ENCODE assay signal across 9 mouse cellular contexts in genomic region chr11:33202972-33203371, GRCm38 (mm10). TPM values are rescaled to one million over a fixed set of nuclear protein-coding genes. Genes with fewer than 3 reads are reported as not detected.
A peak's percentile ranks its signal among the peaks of the same experiment; 100 is the strongest.
DNase-seq lines count a peak whose midpoint lies in the region; ATAC-seq lines count a peak whose summit lies in the region.
"Had no signal": no experiment of that assay in that cellular context is flagged by ENCODE, and none has a peak within 500 bp of the region (broad histone marks: within the 10 kb centered on the region; RNA-seq: fewer than 3 reads in every experiment).

No protein-coding gene starts in this region.

- peaks cover 49% of the 10 kb centered on the region for H3K4me1 ChIP-seq in kidney, embryonic 15.5 days
- H3K4me1 ChIP-seq in embryonic facial prominence, embryonic 14.5 days (ENCODE audit: control insufficient read depth, insufficient read depth, low read length): peaks cover 18% of the 10 kb centered on the region
- H3K4me1 ChIP-seq in intestine, embryonic 15.5 days (replicated peaks): peaks cover 32% of the 10 kb centered on the region
- peaks cover 28% of the 10 kb centered on the region for H3K4me1 ChIP-seq in neural tube, embryonic 12.5 days

- H3K27me3 ChIP-seq in kidney, embryonic 15.5 days: peaks cover 100% of the 10 kb centered on the region
- peaks cover 99% of the 10 kb centered on the region for H3K27me3 ChIP-seq in embryonic facial prominence, embryonic 14.5 days (replicated peaks; ENCODE audit: control insufficient read depth, insufficient read depth, low read length)
- peaks cover 92% of the 10 kb centered on the region for H3K27me3 ChIP-seq in intestine, embryonic 15.5 days (replicated peaks)
- H3K27me3 ChIP-seq in neural tube, embryonic 12.5 days (replicated peaks): peaks cover 90% of the 10 kb centered on the region

- WGBS in kidney, embryonic 15.5 days: under 1% methylated on average over 47 of the region's 47 CpGs
- WGBS in embryonic facial prominence, embryonic 14.5 days: under 1% methylated on average over 22 of the region's 47 CpGs
- under 1% methylated on average over 47 of the region's 47 CpGs for WGBS in intestine, embryonic 15.5 days
- WGBS in neural tube, embryonic 12.5 days: under 1% methylated on average over 47 of the region's 47 CpGs

- H3K9ac ChIP-seq in kidney, embryonic 15.5 days: no peak overlapping the region
- peak overlapping the region; percentile 34; the same call in 1 of the 2 replicates for H3K9ac ChIP-seq in embryonic facial prominence, embryonic 14.5 days (ENCODE audit: low read depth, low read length)
- no peak overlapping the region for H3K9ac ChIP-seq in intestine, embryonic 15.5 days
- H3K9ac ChIP-seq in neural tube, embryonic 12.5 days: peak overlapping the region; percentile 65

- ATAC-seq in kidney, embryonic 15.5 days (replicated peaks; ENCODE audit: low FRiP score): no peak
- ATAC-seq in embryonic facial prominence, embryonic 14.5 days (ENCODE audit: low read depth): peak; percentile 14; the same call in 1 of the 2 replicates
- ATAC-seq in intestine, embryonic 15.5 days: peak; percentile 18; the same call in 1 of the 2 replicates
- peak; percentile 12; the same call in 1 of the 2 replicates for ATAC-seq in neural tube, embryonic 12.5 days (ENCODE audit: low FRiP score, low read depth)

- no peak for DNase-seq in kidney, adult 18-20 months
- no peak for DNase-seq in embryonic facial prominence, embryonic 14.5 days (ENCODE audit: low spot score)
- DNase-seq in layer of hippocampus, postnatal 25 days (ENCODE audit: extremely low spot score in 1 of 2, low spot score in 1 of 2): no peak
- DNase-seq in ovary, postnatal 36 days (ENCODE audit: low spot score): no peak
- DNase-seq in frontal cortex, postnatal 10 days (ENCODE audit: low spot score in 2 of 2): no peak

- H3K36me3 ChIP-seq in kidney, embryonic 15.5 days: no peaks in the 10 kb centered on the region
- H3K36me3 ChIP-seq in embryonic facial prominence, embryonic 14.5 days (ENCODE audit: control insufficient read depth, insufficient read depth, low read length): no peaks in the 10 kb centered on the region
- no peaks in the 10 kb centered on the region for H3K36me3 ChIP-seq in intestine, embryonic 15.5 days
- no peaks in the 10 kb centered on the region for H3K36me3 ChIP-seq in neural tube, embryonic 12.5 days

- H3K27ac ChIP-seq in kidney, embryonic 15.5 days: no peak overlapping the region
- H3K27ac ChIP-seq in embryonic facial prominence, embryonic 14.5 days (replicated peaks; ENCODE audit: low read depth, low read length): no peak overlapping the region
- no peak overlapping the region for H3K27ac ChIP-seq in intestine, embryonic 15.5 days
- H3K27ac ChIP-seq in neural tube, embryonic 12.5 days: peak overlapping the region; percentile 68

- H3K4me2 ChIP-seq in kidney, embryonic 15.5 days: peak overlapping the region; percentile 61
- H3K4me2 ChIP-seq in embryonic facial prominence, embryonic 14.5 days (ENCODE audit: low read depth, low read length): peak overlapping the region; percentile 56
- H3K4me2 ChIP-seq in intestine, embryonic 15.5 days (replicated peaks): peak overlapping the region; percentile 55
- H3K4me2 ChIP-seq in neural tube, embryonic 12.5 days (replicated peaks): peak overlapping the region; percentile 66

- H3K4me3 ChIP-seq in kidney, embryonic 15.5 days (replicated peaks): peak overlapping the region; percentile 38
- peak overlapping the region; percentile 35 for H3K4me3 ChIP-seq in embryonic facial prominence, embryonic 14.5 days (ENCODE audit: low read depth, low read length)
- H3K4me3 ChIP-seq in intestine, embryonic 15.5 days (replicated peaks): peak overlapping the region; percentile 29
- H3K4me3 ChIP-seq in neural tube, embryonic 12.5 days: peak overlapping the region; percentile 47

- H3K9me3 ChIP-seq in kidney, embryonic 15.5 days (replicated peaks): 0 out of 2 replicates have a peak, but pooled peaks cover 3% of the 10 kb centered on the region
- no peaks in the 10 kb centered on the region for H3K9me3 ChIP-seq in embryonic facial prominence, embryonic 14.5 days (ENCODE audit: control insufficient read depth, low read length)
- no peaks in the 10 kb centered on the region for H3K9me3 ChIP-seq in intestine, embryonic 15.5 days
- no peaks in the 10 kb centered on the region for H3K9me3 ChIP-seq in neural tube, embryonic 12.5 days

RNA-seq across cellular contexts. Expression of gene Tlx3, which starts 0.4 kb away (rescaled TPM):
- polyA plus RNA-seq in kidney, embryonic 15.5 days (2015; fragmentation: Nextera tagmentation; extraction: Ambion mirVana): 0.30 TPM in 1 of 2 replicates, not detected in the other
- polyA plus RNA-seq in embryonic facial prominence, embryonic 14.5 days (2014; fragmentation: Nextera tagmentation; extraction: Ambion mirVana): 1.8 and 1.9 TPM in 2 replicates
- 0.21 and 0.26 TPM in 2 replicates for polyA plus RNA-seq in intestine, embryonic 15.5 days (2015; fragmentation: Nextera tagmentation; extraction: Ambion mirVana)
- 64.6 and 83.5 TPM in 2 replicates for polyA plus RNA-seq in neural tube, embryonic 12.5 days (2016; fragmentation: Nextera tagmentation; extraction: Ambion mirVana)
- not detected for total RNA-seq in layer of hippocampus, postnatal 25 days (2021)
- total RNA-seq: left cerebral cortex, postnatal 14 days had no signal

RNA-seq across cellular contexts. Expression of gene Npm1, which starts 40.0 kb away (rescaled TPM):
- 1,128 and 1,268 TPM in 2 replicates for polyA plus RNA-seq in kidney, embryonic 15.5 days (2015; fragmentation: Nextera tagmentation; extraction: Ambion mirVana)
- polyA plus RNA-seq in embryonic facial prominence, embryonic 14.5 days (2014; fragmentation: Nextera tagmentation; extraction: Ambion mirVana): 1,018 and 1,100 TPM in 2 replicates
- 950 and 1,035 TPM in 2 replicates for polyA plus RNA-seq in intestine, embryonic 15.5 days (2015; fragmentation: Nextera tagmentation; extraction: Ambion mirVana)
- polyA plus RNA-seq in neural tube, embryonic 12.5 days (2016; fragmentation: Nextera tagmentation; extraction: Ambion mirVana): 614 and 622 TPM in 2 replicates
- total RNA-seq in layer of hippocampus, postnatal 25 days (2021): 100 to 1,000 TPM; 167 to 170 TPM

RNA-seq across cellular contexts. Expression of gene Fgf18, which starts 55.8 kb away (rescaled TPM):
- 2.5 and 4.3 TPM in 2 replicates for polyA plus RNA-seq in kidney, embryonic 15.5 days (2015; fragmentation: Nextera tagmentation; extraction: Ambion mirVana)
- polyA plus RNA-seq in embryonic facial prominence, embryonic 14.5 days (2014; fragmentation: Nextera tagmentation; extraction: Ambion mirVana): 15.3 and 16.0 TPM in 2 replicates
- 1.9 and 2.4 TPM in 2 replicates for polyA plus RNA-seq in intestine, embryonic 15.5 days (2015; fragmentation: Nextera tagmentation; extraction: Ambion mirVana)
- polyA plus RNA-seq in neural tube, embryonic 12.5 days (2016; fragmentation: Nextera tagmentation; extraction: Ambion mirVana): 9.2 and 12.9 TPM in 2 replicates
- total RNA-seq in layer of hippocampus, postnatal 25 days (2021): 1 to 10 TPM; 3.9 to 4.3 TPM

Comparison
In these comparisons a context has a peak if more than half of its experiments do, and no peak if none do; other contexts are left out.
1. H3K9ac ChIP-seq: peak in embryonic facial prominence, embryonic 14.5 days (single experiment) and neural tube, embryonic 12.5 days (single experiment); none in kidney, embryonic 15.5 days (single experiment) and intestine, embryonic 15.5 days (single experiment).
2. RNA of gene Tlx3, which starts 0.4 kb away (polyA plus RNA-seq): 64.6 to 83.5 TPM in neural tube, embryonic 12.5 days; 1.8 to 1.9 TPM in embryonic facial prominence, embryonic 14.5 days, 0.30 TPM in kidney, embryonic 15.5 days and 0.21 to 0.26 TPM in intestine, embryonic 15.5 days; every median in the first group is over 10 times any median in the second.
3. Peak in every context shown above with its lines, with median percentiles within 50 percentile points of each other: H3K4me2 ChIP-seq and H3K4me3 ChIP-seq.